Mouse (Mus musculus) cerebellum, adult 2 months (tissue): ENCODE data around the gene Aqp12. TPM values are rescaled to one million over a fixed set of nuclear protein-coding genes. Genes with fewer than 3 reads are reported as not detected.

ENCODE experiments used
- DNase-seq, 2 experiments: peaks; one replicate each; pipeline ENCODE4 v3.0.0; 2021
- H3K27ac ChIP-seq: fragments of 200-500 bp; 2 replicates; pipeline ENCODE4 v1.5.1; 2012; ENCODE audit warnings: low read length, control low read depth, inconsistent platforms; ENCODE audit not compliant: insufficient read depth
- H3K27me3 ChIP-seq: fragments of 200-500 bp; 2 replicates; pipeline ENCODE4 v1.6.1; 2012; ENCODE audit warnings: inconsistent platforms, mild to moderate bottlenecking, low read length, moderate library complexity; ENCODE audit not compliant: control insufficient read depth, insufficient read depth
- H3K4me1 ChIP-seq: fragments of 200-500 bp; 2 replicates; pipeline ENCODE4 v1.6.1; 2011; ENCODE audit warnings: low read length; ENCODE audit not compliant: control insufficient read depth, insufficient read depth
- H3K4me3 ChIP-seq: fragments of 200-500 bp; replicated peaks from 2 replicates; pipeline ENCODE3; 2011; ENCODE audit warnings: mild to moderate bottlenecking, low read depth, low read length, control low read depth; ENCODE audit not compliant: insufficient read depth
- CTCF ChIP-seq: fragments of 200-500 bp; IDR thresholded peaks from 2 replicates; pipeline ENCODE4 v1.5.1; 2011; ENCODE audit warnings: low read depth, mild to moderate bottlenecking, control low read depth, low read length, moderate library complexity, borderline replicate concordance; ENCODE audit not compliant: insufficient read depth
- POLR2A ChIP-seq: fragments of 200-500 bp; IDR thresholded peaks from 2 replicates; pipeline ENCODE4 v1.6.1; 2011; ENCODE audit warnings: low read length, control low read depth, borderline replicate concordance; ENCODE audit not compliant: insufficient read depth
- WGBS: fragments of 180-500 bp; shearing (Covaris S2); methylation state at CpG from one replicate; pipeline ENCODE4 v1.1.7; 2018; 5-methylcytosine and 5-hydroxymethylcytosine counted together
- polyA plus RNA-seq: library from polyadenylated mRNA; depleted of rRNA; stranded (reverse); fragments of >200 nt; gene quantifications from 2 replicates; pipeline ENCODE4 v1.2.3, GENCODE M21; 2012

The Aqp12 gene
- polyA plus RNA-seq, 1 experiment, result not detected

DNA sequence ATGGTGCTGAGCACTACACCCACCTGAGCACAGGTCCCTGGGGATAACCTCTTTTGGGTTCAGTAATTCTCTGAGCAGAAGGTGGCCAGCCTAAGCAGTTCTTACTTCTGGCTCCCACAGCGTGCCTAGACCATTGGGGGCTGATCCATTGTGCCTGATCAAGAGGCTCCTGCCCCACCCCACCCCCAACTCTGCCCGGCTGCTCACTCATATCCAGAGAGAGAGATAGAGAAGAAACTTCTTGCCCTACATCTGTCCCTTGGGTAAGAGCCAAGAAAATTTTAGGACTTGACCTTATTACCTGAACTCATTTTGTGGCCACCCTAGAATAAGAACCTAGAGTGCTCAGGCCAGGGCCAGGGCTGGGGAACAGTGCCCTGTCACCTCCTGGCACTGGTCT is 13.3 kb upstream of the Aqp12 start:
- TF ChIP-seq POLR2A, result no peak
- TF ChIP-seq CTCF, result no peak
- H3K4me1 ChIP-seq, result no peaks in the 10 kb centered on the region
- no peaks in the 10 kb centered on the region for H3K27me3 ChIP-seq
- no peak for DNase-seq
- no peak overlapping the region for H3K27ac ChIP-seq
- H3K4me3 ChIP-seq, result no peak overlapping the region
- WGBS, result 68% methylated on average over 2 of the region's 2 CpGs

DNA sequence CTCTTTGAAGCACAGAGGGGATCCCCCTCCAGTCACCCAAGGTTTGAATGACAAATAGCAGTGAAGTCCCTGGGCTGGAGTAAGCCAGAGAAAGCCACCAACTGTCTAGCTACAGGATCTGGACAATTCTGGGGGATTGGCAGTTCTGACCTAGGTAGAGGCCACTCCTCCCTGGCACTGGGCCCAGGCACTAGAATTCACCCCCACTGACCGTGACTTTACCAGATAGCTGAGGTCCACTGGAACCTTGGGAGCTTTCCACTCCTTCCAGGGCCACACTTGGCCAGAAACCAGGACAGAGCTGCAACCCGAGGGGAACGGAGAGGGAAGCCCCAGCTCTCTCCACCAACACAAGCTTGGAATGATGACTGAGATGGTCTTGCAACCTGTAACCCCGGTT is 3.1 kb downstream of the Aqp12 start:
- DNase-seq, result no peak
- 33% methylated on average over 4 of the region's 4 CpGs for WGBS
- H3K27me3 ChIP-seq, result no peaks in the 10 kb centered on the region
- no peaks in the 10 kb centered on the region for H3K4me1 ChIP-seq
- no peak overlapping the region for H3K4me3 ChIP-seq
- TF ChIP-seq POLR2A (no peak), CTCF (no peak)
- no peak overlapping the region for H3K27ac ChIP-seq

DNA sequence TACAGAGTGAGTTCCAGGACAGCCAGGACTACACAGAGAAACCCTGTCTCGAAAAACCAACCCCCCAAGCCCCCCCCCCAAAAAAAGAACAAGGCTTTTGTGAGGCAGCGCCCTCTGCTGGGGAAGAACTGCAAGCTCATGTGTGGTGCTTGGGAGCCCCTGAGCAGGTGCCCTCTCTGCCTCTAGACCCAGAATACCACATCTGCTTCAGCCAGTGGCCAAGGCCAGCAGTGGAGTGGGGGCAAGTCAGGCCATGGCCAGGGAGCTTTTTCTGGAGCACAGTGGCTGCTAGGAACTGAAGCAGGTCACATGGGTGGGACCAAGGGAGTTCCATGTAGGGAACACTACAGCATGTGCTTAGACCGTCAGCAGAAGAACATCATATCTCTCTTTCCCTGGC is 4.6 kb downstream of the Aqp12 start:
- TF ChIP-seq CTCF (peak; percentile 48), POLR2A (no peak)
- no peaks in the 10 kb centered on the region for H3K27me3 ChIP-seq
- no peak for DNase-seq
- no peak overlapping the region for H3K27ac ChIP-seq
- H3K4me3 ChIP-seq, result no peak overlapping the region
- peaks cover 10% of the 10 kb centered on the region; the same call in 1 of the 2 replicates for H3K4me1 ChIP-seq
- 31% methylated on average over 3 of the region's 3 CpGs for WGBS

DNA sequence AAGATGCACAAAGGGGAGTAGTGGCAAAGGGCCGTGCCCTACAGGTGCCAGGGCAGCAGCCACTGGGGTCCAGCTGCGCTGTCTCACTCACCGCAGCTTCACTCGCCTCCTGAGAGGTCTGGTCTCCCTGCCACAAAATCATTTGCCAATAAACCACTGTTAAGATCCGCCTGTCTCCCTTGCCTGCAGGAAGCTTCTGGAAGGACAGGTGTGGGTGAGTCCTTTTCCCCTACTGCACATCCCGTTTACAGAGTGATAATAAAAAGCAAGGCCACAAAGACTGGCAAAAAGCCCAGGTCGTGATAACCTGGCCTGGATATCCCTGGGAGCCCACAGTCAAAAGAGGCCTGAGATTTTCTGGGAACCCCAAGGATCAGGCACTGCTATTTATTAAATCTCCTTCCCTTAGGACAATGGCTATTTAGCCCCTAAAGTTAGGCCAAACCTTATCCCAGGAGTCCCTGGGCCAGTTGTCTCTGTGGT is 6.0 kb downstream of the Aqp12 start:
- H3K4me3 ChIP-seq, result no peak overlapping the region
- H3K27ac ChIP-seq, result no peak overlapping the region
- peaks cover 20% of the 10 kb centered on the region; the same call in 1 of the 2 replicates for H3K4me1 ChIP-seq
- no peaks in the 10 kb centered on the region for H3K27me3 ChIP-seq
- WGBS, result 54% methylated on average over 7 of the region's 7 CpGs
- DNase-seq, result no peak
- TF ChIP-seq CTCF, result no peak
- no peak for TF ChIP-seq POLR2A

DNA sequence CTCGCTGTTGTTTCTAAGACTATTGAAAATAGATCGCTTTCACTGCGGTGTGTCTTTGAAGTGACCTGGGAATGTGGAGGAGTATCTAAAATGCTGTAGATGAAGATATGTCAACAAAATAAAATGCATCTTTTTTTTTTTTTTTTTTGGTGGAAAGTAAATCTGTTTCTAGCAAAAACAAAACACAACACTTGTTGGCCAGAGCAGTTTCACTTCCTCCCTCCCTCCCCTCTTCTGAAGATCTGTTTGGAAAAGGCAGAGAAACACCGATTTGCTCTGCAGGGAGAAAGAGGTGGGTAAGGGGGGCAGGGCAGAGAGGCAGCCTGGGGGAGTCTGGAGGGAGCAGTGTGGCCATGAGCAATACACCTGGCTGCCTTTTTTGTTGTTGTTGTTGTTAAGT is 7.2 kb downstream of the Aqp12 start:
- H3K27me3 ChIP-seq, result no peaks in the 10 kb centered on the region
- H3K4me1 ChIP-seq, result peaks cover 24% of the 10 kb centered on the region
- TF ChIP-seq CTCF, result no peak
- TF ChIP-seq POLR2A, result no peak
- H3K27ac ChIP-seq, result no peak overlapping the region
- H3K4me3 ChIP-seq, result no peak overlapping the region
- DNase-seq, result no peak
- 83% methylated on average over 4 of the region's 4 CpGs for WGBS

DNA sequence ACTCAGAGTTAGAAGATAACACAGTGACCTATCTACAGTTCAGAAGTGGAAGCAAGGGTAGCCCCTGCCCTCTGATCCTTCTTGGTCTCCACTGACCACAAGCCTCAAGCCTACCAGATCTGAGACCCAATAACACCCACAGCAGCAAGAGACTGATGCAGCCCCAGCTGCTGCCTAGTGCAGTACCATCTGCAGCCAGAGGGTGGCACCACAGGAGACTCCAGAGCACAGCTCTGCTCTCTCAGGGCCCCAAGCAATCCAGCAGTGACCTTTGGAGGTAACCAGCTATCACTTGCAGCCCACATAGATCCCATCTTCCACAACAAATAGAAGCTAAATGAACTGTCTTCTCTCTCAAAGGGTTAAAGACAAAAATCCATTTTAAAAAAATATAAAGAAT is 8.3 kb downstream of the Aqp12 start:
- Histone ChIP-seq H3K27ac (no peak overlapping the region), H3K27me3 (no peaks in the 10 kb centered on the region), H3K4me1 (peaks cover 34% of the 10 kb centered on the region), H3K4me3 (no peak overlapping the region)
- DNase-seq, result peak; percentile 73 to 83
- TF ChIP-seq POLR2A (no peak), CTCF (peak; percentile 95)

DNA sequence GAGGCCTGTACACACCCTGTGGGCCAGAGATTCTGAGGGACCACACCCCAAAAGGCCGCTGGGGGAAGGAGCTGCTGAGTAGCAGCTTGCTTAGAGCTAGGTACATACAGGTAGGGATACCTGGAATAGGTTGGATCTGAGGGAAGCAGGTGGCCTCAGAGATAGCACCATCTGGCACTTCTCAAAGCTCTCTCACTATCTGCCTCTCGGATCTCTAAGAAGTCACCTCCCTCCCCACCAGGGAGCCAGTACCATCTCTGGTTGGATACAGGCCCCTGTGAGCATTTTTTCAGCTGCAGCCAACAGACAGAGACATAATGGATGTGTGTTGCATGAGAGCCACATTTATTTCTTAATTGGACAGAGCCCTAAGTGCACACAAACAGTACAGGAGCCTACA is 9.0 kb downstream of the Aqp12 start:
- no peak overlapping the region for H3K4me3 ChIP-seq
- DNase-seq, result peak in 1 of 2 experiments; percentile 60
- peak overlapping the region; percentile 31; the same call in 1 of the 2 replicates for H3K27ac ChIP-seq
- TF ChIP-seq POLR2A, result no peak
- TF ChIP-seq CTCF, result no peak
- 18% methylated on average over 2 of the region's 2 CpGs for WGBS
- H3K27me3 ChIP-seq, result no peaks in the 10 kb centered on the region
- peaks cover 38% of the 10 kb centered on the region for H3K4me1 ChIP-seq

DNA sequence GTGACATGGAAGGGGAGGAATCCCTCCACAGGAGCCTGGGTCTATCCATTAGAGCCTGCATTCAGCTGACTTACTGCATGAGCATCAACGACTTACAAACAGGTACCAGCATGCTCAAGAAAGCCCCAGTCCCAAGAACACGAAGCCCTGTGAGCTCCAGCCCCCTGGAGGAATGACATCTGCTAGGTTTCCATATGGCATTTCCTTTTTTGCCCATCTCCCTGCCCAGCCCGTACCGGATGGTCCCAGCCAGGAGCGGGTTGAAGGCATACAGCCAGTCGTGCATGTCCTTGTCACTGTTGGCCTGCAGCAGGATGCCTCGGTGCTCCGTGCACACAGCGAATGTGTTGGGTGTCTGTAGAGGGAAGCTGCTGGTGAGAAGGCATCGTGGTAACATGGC is 12.6 kb downstream of the Aqp12 start:
- Histone ChIP-seq H3K4me1 (peaks cover 38% of the 10 kb centered on the region), H3K27ac (peak overlapping the region; percentile 55; the same call in 1 of the 2 replicates), H3K27me3 (no peaks in the 10 kb centered on the region), H3K4me3 (no peak overlapping the region)
- TF ChIP-seq POLR2A, result no peak
- TF ChIP-seq CTCF, result 0 out of 2 replicates have a peak, but pooled peaks have one; percentile 6
- WGBS, result 9% methylated on average over 10 of the region's 10 CpGs
- DNase-seq, result peak; percentile 68 to 82
